Mouse (Mus musculus) stomach, embryonic 14.5 days (tissue): Measurements from ENCODE around the gene Adora1. TPM values are rescaled to one million over a fixed set of nuclear protein-coding genes. Genes with fewer than 3 reads are reported as not detected.

Experiments
- ATAC-seq: fragments of 200-750 bp; cut with Nextera tagmentation; 2 replicates; pipeline ENCODE4 v1.8.0; 2017; ENCODE audit warnings: low read depth, moderate TSS enrichment; ENCODE audit not compliant: insufficient number of reproducible peaks, insufficient read depth, low FRiP score
- H3K27ac ChIP-seq: fragments of 300-500 bp; sonication (generic); 2 replicates; pipeline ENCODE4 v1.5.1; 2014; ENCODE audit warnings: mild to moderate bottlenecking, low read length, moderate library complexity, mixed read lengths
- H3K27me3 ChIP-seq: fragments of 300-500 bp; sonication (generic); 2 replicates; pipeline ENCODE4 v1.6.1; 2014; ENCODE audit warnings: low read length, control low read depth, mixed read lengths; ENCODE audit not compliant: control insufficient read depth, insufficient read depth
- H3K36me3 ChIP-seq: fragments of 300-500 bp; sonication (generic); 2 replicates; pipeline ENCODE4 v1.6.1; 2014; ENCODE audit warnings: mild to moderate bottlenecking, control low read depth, low read length, moderate library complexity, mixed read lengths; ENCODE audit not compliant: control insufficient read depth, insufficient read depth
- H3K4me1 ChIP-seq: fragments of 300-500 bp; sonication (generic); 2 replicates; pipeline ENCODE4 v1.6.1; 2014; ENCODE audit warnings: low read length, control low read depth, mixed read lengths; ENCODE audit not compliant: control insufficient read depth, insufficient read depth
- H3K4me2 ChIP-seq: fragments of 300-500 bp; sonication (generic); replicated peaks from 2 replicates; pipeline ENCODE4 v1.6.1; 2014; ENCODE audit warnings: low read depth, low read length, control low read depth
- H3K4me3 ChIP-seq: fragments of 300-500 bp; sonication (generic); 2 replicates; pipeline ENCODE4 v1.5.1; 2014; ENCODE audit warnings: low read depth, low read length, control low read depth
- H3K9ac ChIP-seq: fragments of 300-500 bp; sonication (generic); replicated peaks from 2 replicates; pipeline ENCODE4 v1.6.1; 2014; ENCODE audit warnings: low read depth, mild to moderate bottlenecking, control low read depth, low read length, moderate library complexity, mixed read lengths
- H3K9me3 ChIP-seq: fragments of 300-500 bp; sonication (generic); 2 replicates; pipeline ENCODE4 v1.6.1; 2016; ENCODE audit warnings: low read depth, low read length, control low read depth; ENCODE audit not compliant: control insufficient read depth
- WGBS: fragments of 180-500 bp; shearing (Covaris S2); extraction: QIAGEN DNeasy Blood & Tissue Kit; methylation state at CpG from one replicate; pipeline ENCODE4 v1.1.7; 2014; 5-methylcytosine and 5-hydroxymethylcytosine counted together
- polyA plus RNA-seq: library from polyadenylated mRNA; unstranded; fragments of >200 nt; fragmentation: Nextera tagmentation; extraction: Ambion mirVana; gene quantifications from 2 replicates; pipeline ENCODE4 v1.2.1, GENCODE M21; 2014

Gene Adora1
- polyA plus RNA-seq, 1 experiment from 2014 or later: 0.68 TPM

- Histone ChIP-seq H3K9ac (no peak overlapping the region), H3K4me3 (no peak overlapping the region; the same call in 1 of the 2 replicates), H3K27ac (no peak overlapping the region)
Observed at GRCm38 (mm10) chr1:134243948-134244914, 9.0 kb upstream of the Adora1 start.

GRCm38 (mm10) chr1:134243505-134243904 lies 8.3 kb upstream of the Adora1 start:
- H3K4me1 ChIP-seq: peaks cover 5% of the 10 kb centered on the region; the same call in 1 of the 2 replicates
- no peak overlapping the region for H3K4me2 ChIP-seq
- ATAC-seq: no peak
- no peaks in the 10 kb centered on the region for H3K36me3 ChIP-seq
- no peak overlapping the region for H3K9ac ChIP-seq
- H3K27me3 ChIP-seq: no peaks in the 10 kb centered on the region
- H3K27ac ChIP-seq: no peak overlapping the region
- no peak overlapping the region for H3K4me3 ChIP-seq
- H3K9me3 ChIP-seq: no peaks in the 10 kb centered on the region
- WGBS: 67% methylated on average over 6 of the region's 6 CpGs

More at GRCm38 (mm10) chr1:134243948-134244914, 9.0 kb upstream of the Adora1 start:
- Histone ChIP-seq H3K36me3 (no peaks in the 10 kb centered on the region), H3K4me1 (peaks cover 5% of the 10 kb centered on the region; the same call in 1 of the 2 replicates), H3K4me2 (peak overlapping the region; percentile 36), H3K27me3 (no peaks in the 10 kb centered on the region), H3K9me3 (no peaks in the 10 kb centered on the region)
- ATAC-seq: peak; percentile 89
- 21% methylated on average over 35 of the region's 35 CpGs for WGBS

GRCm38 (mm10) chr1:134242286-134242685 lies 7.1 kb upstream of the Adora1 start:
- Histone ChIP-seq H3K4me1 (peaks cover 5% of the 10 kb centered on the region; the same call in 1 of the 2 replicates), H3K9me3 (no peaks in the 10 kb centered on the region), H3K27me3 (no peaks in the 10 kb centered on the region), H3K27ac (no peak overlapping the region), H3K9ac (no peak overlapping the region), H3K36me3 (no peaks in the 10 kb centered on the region), H3K4me2 (no peak overlapping the region), H3K4me3 (no peak overlapping the region)
- 64% methylated on average over 2 of the region's 2 CpGs for WGBS
- ATAC-seq: no peak

- Histone ChIP-seq H3K27me3 (peaks cover 1% of the 10 kb centered on the region; the same call in 1 of the 2 replicates), H3K9ac (no peak overlapping the region), H3K4me2 (no peak overlapping the region), H3K4me3 (no peak overlapping the region), H3K9me3 (no peaks in the 10 kb centered on the region), H3K4me1 (peaks cover 5% of the 10 kb centered on the region; the same call in 1 of the 2 replicates), H3K36me3 (no peaks in the 10 kb centered on the region), H3K27ac (no peak overlapping the region)
- 46% methylated on average over 8 of the region's 8 CpGs for WGBS
- ATAC-seq: no peak
Observed at GRCm38 (mm10) chr1:134241298-134241697, 6.1 kb upstream of the Adora1 start.

GRCm38 (mm10) chr1:134240701-134241100 lies 5.5 kb upstream of the Adora1 start:
- ATAC-seq: no peak
- Histone ChIP-seq H3K4me3 (no peak overlapping the region), H3K36me3 (no peaks in the 10 kb centered on the region), H3K9me3 (no peaks in the 10 kb centered on the region), H3K27ac (no peak overlapping the region), H3K27me3 (peaks cover 7% of the 10 kb centered on the region), H3K9ac (no peak overlapping the region), H3K4me1 (peaks cover 5% of the 10 kb centered on the region; the same call in 1 of the 2 replicates), H3K4me2 (no peak overlapping the region)
- 81% methylated on average over 9 of the region's 9 CpGs for WGBS

GRCm38 (mm10) chr1:134237438-134237837 lies 2.2 kb upstream of the Adora1 start:
- no peaks in the 10 kb centered on the region for H3K9me3 ChIP-seq
- peaks cover 31% of the 10 kb centered on the region for H3K27me3 ChIP-seq
- H3K4me1 ChIP-seq: peaks cover 8% of the 10 kb centered on the region; the same call in 1 of the 2 replicates
- H3K27ac ChIP-seq: no peak overlapping the region
- H3K9ac ChIP-seq: no peak overlapping the region
- H3K4me3 ChIP-seq: no peak overlapping the region
- no peaks in the 10 kb centered on the region for H3K36me3 ChIP-seq
- WGBS: 86% methylated on average over 3 of the region's 3 CpGs
- H3K4me2 ChIP-seq: no peak overlapping the region
- no peak for ATAC-seq

- Histone ChIP-seq H3K27ac (no peak overlapping the region), H3K4me2 (no peak overlapping the region), H3K36me3 (no peaks in the 10 kb centered on the region), H3K9me3 (no peaks in the 10 kb centered on the region), H3K27me3 (peaks cover 31% of the 10 kb centered on the region), H3K4me1 (peaks cover 8% of the 10 kb centered on the region; the same call in 1 of the 2 replicates), H3K9ac (0 out of 2 replicates have a peak overlapping the region, but pooled peaks have one; percentile 14), H3K4me3 (no peak overlapping the region)
- ATAC-seq: no peak
- 49% methylated on average over 3 of the region's 3 CpGs for WGBS
Observed at GRCm38 (mm10) chr1:134236142-134236541, 911 bp upstream of the Adora1 start.

- Histone ChIP-seq H3K9ac (0 out of 2 replicates have a peak overlapping the region, but pooled peaks have one; percentile 28), H3K27me3 (peaks cover 31% of the 10 kb centered on the region), H3K36me3 (no peaks in the 10 kb centered on the region), H3K4me3 (peak overlapping the region; percentile 47), H3K4me2 (peak overlapping the region; percentile 95), H3K4me1 (peaks cover 8% of the 10 kb centered on the region; the same call in 1 of the 2 replicates), H3K9me3 (no peaks in the 10 kb centered on the region), H3K27ac (no peak overlapping the region)
- ATAC-seq: 0 out of 2 replicates have a peak, but pooled peaks have one; percentile 26
- 2% methylated on average over 41 of the region's 41 CpGs for whole genome bisulfite sequencing
Observed at GRCm38 (mm10) chr1:134234455-134235390, 508 bp downstream of the Adora1 start.
